Mouse (Mus musculus): ENCODE results near the gene Gbe1. TPM values are rescaled to one million over a fixed set of nuclear protein-coding genes. Genes with fewer than 3 reads are reported as not detected.
A peak's percentile ranks its signal among the peaks of the same experiment; 100 is the strongest.

The Gbe1 gene
- polyA plus RNA-seq, 1 experiment from 2014 or later = 22.6 TPM

DNA sequence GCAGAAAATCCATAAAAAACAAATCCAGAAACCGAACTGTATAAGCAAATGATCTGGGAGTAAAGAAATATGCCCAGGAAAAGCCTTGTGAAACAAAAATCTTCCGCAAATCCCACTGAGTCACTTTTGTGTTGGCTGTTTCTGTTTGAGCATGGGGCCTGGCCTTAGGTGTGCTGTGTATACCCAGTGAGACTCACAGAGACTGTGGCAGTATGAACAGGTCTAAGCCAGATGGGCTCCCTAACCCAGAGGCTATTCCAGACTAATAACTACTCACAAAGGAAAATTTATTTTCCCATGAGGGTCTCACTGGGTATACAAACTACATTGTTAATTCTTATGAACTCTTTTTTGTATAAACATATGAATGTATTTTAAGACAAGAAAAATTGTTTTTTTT lies 67.3 kb downstream of the Gbe1 start:
- 89% methylated on average over 2 of the region's 2 CpGs for WGBS
- H3K9ac ChIP-seq = no peak overlapping the region
- no peak for ATAC-seq (ENCODE audit: low FRiP score)

DNA sequence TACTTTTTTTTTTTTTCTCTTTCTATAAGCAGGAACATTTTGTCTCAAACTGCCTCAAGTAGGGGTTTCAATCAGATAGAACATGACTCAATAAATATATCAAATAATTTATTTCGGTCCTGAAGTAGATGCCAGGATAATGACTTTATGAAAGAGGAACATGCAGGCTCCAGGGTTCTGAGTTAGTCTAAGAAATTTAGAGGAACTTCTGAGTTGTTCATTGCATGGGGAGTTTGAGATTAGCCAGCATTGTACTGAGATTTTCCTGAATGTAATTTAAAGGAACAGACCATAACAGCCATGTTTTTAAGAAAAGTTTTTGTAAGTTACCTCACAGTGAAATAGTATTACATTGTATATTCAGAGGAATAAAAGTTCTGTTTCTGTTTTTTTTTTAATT lies 71.7 kb downstream of the Gbe1 start:
- whole genome bisulfite sequencing = 95% methylated on average over 1 of the region's 1 CpGs
- ATAC-seq (ENCODE audit: low FRiP score) = no peak

More for the DNA sequence above, 67.3 kb downstream of the Gbe1 start:
- Histone ChIP-seq H3K9me3 (no peaks in the 10 kb centered on the region), H3K36me3 (replicated peaks) (no peaks in the 10 kb centered on the region), H3K4me1 (no peaks in the 10 kb centered on the region), H3K4me2 (no peak overlapping the region), H3K27ac (no peak overlapping the region), H3K27me3 (no peaks in the 10 kb centered on the region), H3K4me3 (replicated peaks) (no peak overlapping the region)

DNA sequence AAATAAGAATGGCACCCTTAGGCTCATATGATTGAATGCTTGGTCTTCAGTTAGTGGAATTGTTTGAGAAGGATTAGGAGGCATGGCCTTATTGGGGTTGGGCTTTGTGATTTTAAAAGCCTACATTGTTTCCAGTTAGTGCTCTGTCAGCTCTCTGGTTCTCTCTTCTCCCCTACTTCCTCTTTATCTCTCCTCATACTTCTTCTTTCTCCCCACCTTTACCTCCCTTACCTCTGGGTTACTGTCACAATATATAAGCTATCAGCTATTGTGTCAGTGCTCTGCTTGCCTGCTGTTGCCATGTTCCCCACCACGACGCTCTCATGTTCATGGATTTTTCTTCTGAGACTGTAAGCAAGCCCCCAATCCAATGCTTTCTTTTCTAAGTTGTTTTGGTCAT lies 73.6 kb downstream of the Gbe1 start:
- Histone ChIP-seq H3K27me3 (no peaks in the 10 kb centered on the region), H3K36me3 (replicated peaks) (no peaks in the 10 kb centered on the region), H3K27ac (no peak overlapping the region), H3K9ac (no peak overlapping the region), H3K4me2 (no peak overlapping the region), H3K4me1 (no peaks in the 10 kb centered on the region), H3K4me3 (replicated peaks) (no peak overlapping the region), H3K9me3 (no peaks in the 10 kb centered on the region)
- no peak for ATAC-seq (ENCODE audit: low FRiP score)
- WGBS = 96% methylated on average over 2 of the region's 2 CpGs

More for the DNA sequence above, 71.7 kb downstream of the Gbe1 start:
- H3K9ac ChIP-seq = no peak overlapping the region
- no peaks in the 10 kb centered on the region for H3K4me1 ChIP-seq
- H3K27me3 ChIP-seq = no peaks in the 10 kb centered on the region
- H3K36me3 ChIP-seq (replicated peaks) = no peaks in the 10 kb centered on the region
- H3K4me3 ChIP-seq (replicated peaks) = no peak overlapping the region
- H3K27ac ChIP-seq = no peak overlapping the region
- H3K9me3 ChIP-seq = no peaks in the 10 kb centered on the region
- no peak overlapping the region for H3K4me2 ChIP-seq

DNA sequence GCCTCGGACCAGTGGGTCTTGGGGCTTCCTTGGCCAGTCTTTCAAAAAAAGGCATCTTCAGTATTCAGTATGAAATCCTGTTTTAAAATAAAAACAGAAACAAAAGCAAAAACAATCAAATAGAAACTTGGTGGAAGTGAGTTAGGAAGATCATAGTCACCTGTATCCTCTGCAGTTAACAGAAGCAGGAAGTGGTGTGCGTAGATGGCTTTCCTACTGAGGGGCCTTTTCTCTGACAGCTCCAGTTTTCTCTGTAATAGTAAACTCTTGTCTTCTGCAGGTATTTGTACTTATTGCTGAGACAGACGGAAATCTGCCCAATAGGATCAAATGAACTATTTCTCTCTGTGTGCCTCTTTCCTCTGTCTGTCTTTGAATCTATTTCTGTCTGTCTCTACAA lies 81.5 kb downstream of the Gbe1 start:
- Histone ChIP-seq H3K4me1 (no peaks in the 10 kb centered on the region), H3K4me3 (replicated peaks) (no peak overlapping the region), H3K4me2 (no peak overlapping the region), H3K27me3 (no peaks in the 10 kb centered on the region), H3K27ac (no peak overlapping the region), H3K9ac (no peak overlapping the region), H3K36me3 (replicated peaks) (no peaks in the 10 kb centered on the region), H3K9me3 (no peaks in the 10 kb centered on the region)
- no peak for ATAC-seq (ENCODE audit: low FRiP score)
- 88% methylated on average over 3 of the region's 3 CpGs for WGBS

DNA sequence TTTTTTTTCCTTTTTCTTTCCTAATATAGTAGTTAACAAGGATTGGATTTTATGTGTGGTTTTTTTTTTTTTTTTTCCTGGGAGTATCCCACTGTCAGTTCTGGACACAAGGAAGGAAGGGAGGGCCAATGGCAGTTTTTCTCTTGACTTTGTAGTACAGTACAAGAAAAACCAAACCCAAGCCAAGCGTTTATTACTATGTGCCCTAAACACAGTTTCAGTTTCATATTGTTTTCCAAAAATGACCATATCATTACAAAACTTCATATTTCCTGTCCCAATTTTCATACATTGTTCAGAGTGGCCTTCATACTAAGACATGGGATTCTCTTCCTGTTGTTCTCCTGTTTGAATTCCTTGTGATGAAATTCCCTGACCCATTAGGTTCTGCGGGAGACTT lies 94.0 kb downstream of the Gbe1 start:
- 95% methylated on average over 2 of the region's 2 CpGs for WGBS

DNA sequence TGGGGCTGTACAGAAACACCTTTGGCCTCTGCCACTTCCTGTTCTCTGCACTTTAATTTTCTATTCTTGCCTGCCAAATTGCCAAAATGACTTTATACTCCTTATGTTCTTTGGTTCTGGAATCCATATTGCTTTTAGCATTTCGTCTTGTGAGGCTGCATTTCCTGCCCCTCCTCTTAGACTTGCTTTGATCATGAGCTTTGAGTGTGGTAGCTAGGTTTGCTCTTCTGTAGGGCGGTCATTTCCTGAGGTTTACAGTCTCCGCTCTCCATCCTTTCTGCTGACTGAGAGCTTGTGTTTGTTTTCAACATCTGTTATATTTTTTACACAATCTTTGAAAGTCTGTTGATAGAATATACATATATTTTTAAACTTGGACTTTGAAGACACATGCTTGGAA lies 107.3 kb downstream of the Gbe1 start:
- 90% methylated on average over 3 of the region's 3 CpGs for WGBS
- no peak for ATAC-seq (ENCODE audit: low FRiP score)
- Histone ChIP-seq H3K9ac (no peak overlapping the region), H3K27ac (no peak overlapping the region), H3K4me1 (no peaks in the 10 kb centered on the region), H3K4me2 (no peak overlapping the region), H3K4me3 (replicated peaks) (no peak overlapping the region), H3K9me3 (no peaks in the 10 kb centered on the region), H3K36me3 (replicated peaks) (no peaks in the 10 kb centered on the region), H3K27me3 (no peaks in the 10 kb centered on the region)

More for the DNA sequence above, 94.0 kb downstream of the Gbe1 start:
- Histone ChIP-seq H3K4me3 (replicated peaks) (no peak overlapping the region), H3K4me2 (no peak overlapping the region), H3K9me3 (no peaks in the 10 kb centered on the region), H3K36me3 (replicated peaks) (no peaks in the 10 kb centered on the region), H3K27me3 (no peaks in the 10 kb centered on the region), H3K9ac (no peak overlapping the region), H3K4me1 (no peaks in the 10 kb centered on the region), H3K27ac (no peak overlapping the region)
- ATAC-seq (ENCODE audit: low FRiP score) = no peak

DNA sequence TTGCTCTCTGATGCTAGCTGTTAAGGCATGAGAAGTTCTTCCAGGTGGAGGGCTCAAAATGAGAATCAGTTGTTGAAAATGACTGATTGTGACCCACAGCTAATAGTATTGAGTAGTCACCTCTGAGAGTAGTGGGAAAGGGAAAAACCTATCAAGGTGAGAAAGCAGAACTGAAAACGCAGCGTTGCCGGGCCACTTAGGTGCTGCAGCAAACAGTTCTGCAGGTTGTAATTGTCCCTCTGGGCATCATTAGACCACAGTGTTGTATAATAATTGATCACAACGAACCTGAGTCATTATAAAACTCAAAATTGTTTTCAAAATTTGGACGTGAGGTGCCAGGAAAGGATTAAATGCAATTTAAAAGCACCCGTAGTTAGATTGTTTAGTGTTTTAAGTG lies 135.8 kb downstream of the Gbe1 start:
- Histone ChIP-seq H3K36me3 (replicated peaks) (no peaks in the 10 kb centered on the region), H3K9me3 (no peaks in the 10 kb centered on the region), H3K4me3 (replicated peaks) (no peak overlapping the region), H3K4me1 (no peaks in the 10 kb centered on the region), H3K9ac (no peak overlapping the region), H3K27me3 (no peaks in the 10 kb centered on the region), H3K4me2 (no peak overlapping the region), H3K27ac (no peak overlapping the region)
- ATAC-seq (ENCODE audit: low FRiP score) = no peak
- 64% methylated on average over 6 of the region's 6 CpGs for WGBS

DNA sequence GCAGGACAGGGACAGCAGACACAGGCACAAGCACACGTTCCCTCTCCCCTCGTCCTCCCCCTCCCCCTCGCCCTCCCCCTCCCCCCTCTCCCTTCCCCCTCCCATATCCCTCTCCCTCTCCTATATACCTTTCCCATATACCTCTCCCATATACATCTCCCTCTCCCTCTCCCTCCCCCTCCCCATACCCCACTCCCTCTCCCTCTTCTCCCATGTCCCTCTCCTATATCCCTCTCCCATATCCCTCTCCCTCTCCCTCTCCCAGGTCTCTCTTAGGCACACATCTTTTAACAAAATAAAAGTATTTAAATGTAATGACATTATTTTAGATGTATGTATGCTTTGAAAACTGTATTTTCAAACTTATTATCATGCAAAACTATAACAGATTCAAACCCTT lies 161.8 kb downstream of the Gbe1 start:
- H3K27me3 ChIP-seq = no peaks in the 10 kb centered on the region
- no peak for ATAC-seq (ENCODE audit: low FRiP score)
- 43% methylated on average over 1 of the region's 3 CpGs for WGBS
- no peak overlapping the region for H3K4me3 ChIP-seq (replicated peaks)
- no peaks in the 10 kb centered on the region for H3K36me3 ChIP-seq (replicated peaks)
- no peak overlapping the region for H3K9ac ChIP-seq
- no peaks in the 10 kb centered on the region for H3K4me1 ChIP-seq
- H3K27ac ChIP-seq = no peak overlapping the region
- H3K9me3 ChIP-seq = no peaks in the 10 kb centered on the region
- no peak overlapping the region for H3K4me2 ChIP-seq

DNA sequence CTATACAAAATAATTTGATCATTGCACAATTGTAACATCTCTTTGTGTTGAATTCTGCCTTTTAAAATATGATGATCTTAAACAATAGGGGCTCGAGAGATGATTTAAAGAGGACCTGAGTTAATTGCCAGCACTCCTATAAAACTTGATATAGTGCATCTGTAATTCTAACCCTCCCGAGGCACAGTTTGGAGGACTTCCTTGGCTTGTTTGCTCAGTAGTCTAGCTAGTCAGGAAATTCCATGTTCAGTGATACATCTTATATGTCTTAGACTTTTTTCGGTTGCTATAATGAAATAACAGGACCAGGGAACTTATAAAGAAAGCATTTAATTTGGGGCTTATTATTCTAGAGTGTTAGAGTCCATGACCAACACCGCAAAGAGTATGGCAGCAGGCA lies 162.4 kb downstream of the Gbe1 start:
- no peaks in the 10 kb centered on the region for H3K9me3 ChIP-seq
- no peak overlapping the region for H3K9ac ChIP-seq
- no peaks in the 10 kb centered on the region for H3K27me3 ChIP-seq
- ATAC-seq (ENCODE audit: low FRiP score) = no peak
- no peaks in the 10 kb centered on the region for H3K36me3 ChIP-seq (replicated peaks)
- no peak overlapping the region for H3K4me3 ChIP-seq (replicated peaks)
- H3K27ac ChIP-seq = no peak overlapping the region
- H3K4me1 ChIP-seq = no peaks in the 10 kb centered on the region
- no peak overlapping the region for H3K4me2 ChIP-seq
- WGBS = 91% methylated on average over 4 of the region's 4 CpGs

DNA sequence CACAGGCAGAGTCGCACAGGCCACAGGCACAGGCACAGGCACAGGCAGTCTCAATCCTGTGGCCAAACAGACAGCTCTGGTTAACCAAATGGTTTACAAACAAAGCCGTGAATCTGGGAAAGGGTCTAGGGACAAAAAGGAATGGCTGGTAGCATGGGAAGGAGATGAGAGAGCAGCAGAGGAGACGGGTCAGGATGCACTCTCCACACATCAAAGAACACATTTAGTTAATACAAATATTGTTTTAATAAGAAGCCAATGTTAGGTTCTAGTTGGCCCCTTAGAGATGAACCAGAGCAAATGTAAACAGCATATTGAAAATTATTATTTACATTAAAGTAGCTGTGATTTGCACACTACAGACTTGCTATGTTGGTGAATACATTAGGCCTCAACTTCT lies 166.7 kb downstream of the Gbe1 start:
- no peak overlapping the region for H3K27ac ChIP-seq
- WGBS = 92% methylated on average over 3 of the region's 3 CpGs
- ATAC-seq (ENCODE audit: low FRiP score) = no peak
- no peaks in the 10 kb centered on the region for H3K4me1 ChIP-seq
- H3K4me2 ChIP-seq = no peak overlapping the region
- no peaks in the 10 kb centered on the region for H3K9me3 ChIP-seq
- no peak overlapping the region for H3K4me3 ChIP-seq (replicated peaks)
- no peaks in the 10 kb centered on the region for H3K27me3 ChIP-seq
- no peaks in the 10 kb centered on the region for H3K36me3 ChIP-seq (replicated peaks)
- H3K9ac ChIP-seq = no peak overlapping the region

DNA sequence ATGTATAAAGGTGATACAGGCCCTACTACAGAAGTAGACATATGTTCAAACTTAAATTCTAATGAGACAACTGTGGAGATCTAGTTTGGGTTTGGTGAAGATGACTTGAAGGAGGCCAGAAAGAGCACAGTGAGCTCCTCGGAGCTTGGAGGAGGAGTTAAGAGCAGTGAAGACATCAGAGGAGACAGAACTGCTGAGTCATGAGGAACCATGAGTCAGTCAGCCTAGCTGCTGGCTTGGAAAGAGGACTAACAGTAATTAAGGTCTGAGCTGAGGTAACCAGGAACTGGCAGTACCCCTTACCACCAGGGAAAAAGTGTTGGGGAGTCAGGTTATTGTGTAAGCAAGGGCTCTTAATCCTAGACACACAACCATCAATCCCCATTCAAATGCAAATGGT lies 192.7 kb downstream of the Gbe1 start:
- Histone ChIP-seq H3K27me3 (no peaks in the 10 kb centered on the region), H3K4me1 (no peaks in the 10 kb centered on the region), H3K4me2 (no peak overlapping the region), H3K27ac (no peak overlapping the region), H3K9ac (no peak overlapping the region), H3K9me3 (no peaks in the 10 kb centered on the region), H3K36me3 (replicated peaks) (no peaks in the 10 kb centered on the region), H3K4me3 (replicated peaks) (no peak overlapping the region)
- 70% methylated on average over 1 of the region's 1 CpGs for WGBS
- no peak for ATAC-seq (ENCODE audit: low FRiP score)

DNA sequence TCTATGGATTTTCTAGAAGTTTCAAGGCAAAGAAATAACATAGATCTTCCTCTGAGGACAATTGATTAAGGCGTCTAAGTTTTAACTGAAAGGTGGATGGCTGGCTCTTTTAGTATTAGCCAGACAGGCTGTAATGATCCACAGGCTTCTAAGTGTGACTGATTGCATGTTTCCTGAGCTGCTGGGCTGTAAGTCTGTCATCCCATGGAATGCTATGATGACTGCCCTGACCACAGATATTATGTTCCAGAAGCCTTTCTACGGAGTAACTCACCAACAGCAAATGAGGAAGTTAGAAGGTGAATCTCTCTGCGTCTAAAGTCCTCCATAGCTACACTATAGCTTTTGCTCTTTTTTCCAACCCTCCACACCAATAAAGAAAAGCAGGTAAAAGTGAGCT lies 197.2 kb downstream of the Gbe1 start:
- 93% methylated on average over 3 of the region's 3 CpGs for WGBS
- no peak for ATAC-seq (ENCODE audit: low FRiP score)
- Histone ChIP-seq H3K27me3 (no peaks in the 10 kb centered on the region), H3K4me2 (no peak overlapping the region), H3K27ac (no peak overlapping the region), H3K4me1 (no peaks in the 10 kb centered on the region), H3K9me3 (no peaks in the 10 kb centered on the region), H3K36me3 (replicated peaks) (no peaks in the 10 kb centered on the region), H3K9ac (no peak overlapping the region), H3K4me3 (replicated peaks) (no peak overlapping the region)

DNA sequence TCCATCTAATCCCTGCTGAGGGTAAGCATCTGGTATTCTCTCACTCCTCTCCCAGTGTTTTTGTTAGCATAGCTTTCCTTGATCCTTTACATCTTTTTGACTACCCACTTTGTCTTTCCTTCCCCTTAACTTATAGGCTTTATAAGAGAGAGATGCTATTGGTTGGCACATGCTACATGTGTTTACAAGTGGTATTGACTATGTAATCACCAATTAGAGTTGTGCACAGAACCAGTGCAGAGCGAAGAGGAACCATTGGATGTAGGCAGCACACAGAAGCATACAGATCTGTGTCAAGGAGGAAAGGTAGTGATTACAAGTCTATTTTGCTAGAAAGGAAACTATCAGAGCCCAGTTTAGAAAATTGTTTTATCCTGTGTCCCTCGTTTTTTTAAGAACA lies 209.1 kb downstream of the Gbe1 start:
- ATAC-seq (ENCODE audit: low FRiP score) = peak; percentile 59; the same call in 1 of the 2 replicates
- Histone ChIP-seq H3K9me3 (no peaks in the 10 kb centered on the region), H3K4me3 (replicated peaks) (no peak overlapping the region), H3K27me3 (no peaks in the 10 kb centered on the region), H3K36me3 (replicated peaks) (no peaks in the 10 kb centered on the region), H3K27ac (no peak overlapping the region), H3K4me1 (peaks cover 3% of the 10 kb centered on the region; the same call in 1 of the 2 replicates), H3K9ac (no peak overlapping the region), H3K4me2 (no peak overlapping the region)
- WGBS = 54% methylated on average over 2 of the region's 2 CpGs

DNA sequence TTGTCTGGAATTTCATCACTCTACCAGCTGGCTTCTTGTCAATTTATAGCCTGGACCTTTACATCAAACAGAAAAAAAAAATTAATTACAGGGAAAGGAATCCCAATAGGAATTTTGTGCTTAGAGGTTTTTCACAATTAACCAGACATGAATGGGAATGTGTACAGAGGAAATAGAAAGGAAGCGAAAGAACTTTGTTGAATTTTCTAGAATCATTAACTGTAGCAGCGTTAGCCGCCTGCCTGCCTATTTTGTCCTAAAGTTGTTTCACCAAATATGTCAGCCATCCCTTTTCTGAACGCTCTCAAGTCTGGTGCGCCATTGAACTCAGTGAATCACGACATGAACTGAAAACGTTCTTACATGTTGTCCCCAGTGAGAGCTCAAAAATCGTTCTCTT lies 209.8 kb downstream of the Gbe1 start:
- ATAC-seq (ENCODE audit: low FRiP score) = no peak; the same call in 1 of the 2 replicates
- WGBS = 49% methylated on average over 8 of the region's 8 CpGs
- no peak overlapping the region for H3K4me2 ChIP-seq

More for the DNA sequence above, 209.8 kb downstream of the Gbe1 start:
- no peak overlapping the region for H3K27ac ChIP-seq
- H3K36me3 ChIP-seq (replicated peaks) = no peaks in the 10 kb centered on the region
- H3K4me1 ChIP-seq = peaks cover 3% of the 10 kb centered on the region; the same call in 1 of the 2 replicates
- no peak overlapping the region for H3K4me3 ChIP-seq (replicated peaks)
- H3K9ac ChIP-seq = no peak overlapping the region
- H3K9me3 ChIP-seq = no peaks in the 10 kb centered on the region
- no peaks in the 10 kb centered on the region for H3K27me3 ChIP-seq
